ENCODE assay signal across 10 mouse cellular contexts in genomic region chr7:112416058-112416526, GRCm38 (mm10). TPM values are rescaled to one million over a fixed set of nuclear protein-coding genes. Genes with fewer than 3 reads are reported as not detected.
A peak's percentile ranks its signal among the peaks of the same experiment; 100 is the strongest.
DNase-seq lines count a peak whose midpoint lies in the region; ATAC-seq and TF ChIP-seq lines count a peak whose summit lies in the region.
"Had no signal": no experiment of that assay in that cellular context is flagged by ENCODE, and none has a peak within 500 bp of the region (broad histone marks: within the 10 kb centered on the region; RNA-seq: fewer than 3 reads in every experiment).

No protein-coding gene starts in this region.

- no peak overlapping the region for H3K9ac ChIP-seq in kidney, embryonic 16.5 days (replicated peaks; ENCODE audit: low read length)
- peak overlapping the region; percentile 29; the same call in 1 of the 2 replicates for H3K9ac ChIP-seq in hindbrain, embryonic 16.5 days (ENCODE audit: low read depth, low read length)
- no peak overlapping the region for H3K9ac ChIP-seq in neural tube, embryonic 12.5 days

- no peak overlapping the region for H3K4me3 ChIP-seq in kidney, embryonic 16.5 days (ENCODE audit: low read length)
- H3K4me3 ChIP-seq in kidney, adult 2 months (ENCODE audit: insufficient read depth, low read depth, low read length): no peak overlapping the region
- H3K4me3 ChIP-seq in hindbrain, embryonic 16.5 days (ENCODE audit: low read length): no peak overlapping the region
- H3K4me3 ChIP-seq in neural tube, embryonic 12.5 days: no peak overlapping the region

- H3K9me3 ChIP-seq in kidney, embryonic 16.5 days (ENCODE audit: low read length): no peaks in the 10 kb centered on the region
- no peaks in the 10 kb centered on the region for H3K9me3 ChIP-seq in hindbrain, embryonic 16.5 days (ENCODE audit: control insufficient read depth, low read length)
- no peaks in the 10 kb centered on the region for H3K9me3 ChIP-seq in neural tube, embryonic 12.5 days

- H3K4me2 ChIP-seq in kidney, embryonic 16.5 days (replicated peaks; ENCODE audit: low read depth, low read length): peak overlapping the region; percentile 34
- H3K4me2 ChIP-seq in hindbrain, embryonic 16.5 days (ENCODE audit: low read length): peak overlapping the region; percentile 44
- H3K4me2 ChIP-seq in neural tube, embryonic 12.5 days (replicated peaks): peak overlapping the region; percentile 47

- no peak for ATAC-seq in kidney, embryonic 16.5 days (ENCODE audit: low FRiP score, low TSS enrichment)
- peak; percentile 44; the same call in 1 of the 2 replicates for ATAC-seq in hindbrain, embryonic 16.5 days
- no peak for ATAC-seq in neural tube, embryonic 12.5 days (ENCODE audit: low FRiP score, low read depth)

- H3K27ac ChIP-seq in kidney, embryonic 16.5 days (ENCODE audit: low read length): peak overlapping the region; percentile 74; the same call in 1 of the 2 replicates
- no peak overlapping the region for H3K27ac ChIP-seq in kidney, adult 2 months (ENCODE audit: insufficient read depth, low read depth, low read length)
- H3K27ac ChIP-seq in hindbrain, embryonic 16.5 days (ENCODE audit: low read depth, low read length): peak overlapping the region; percentile 8; the same call in 1 of the 2 replicates
- no peak overlapping the region for H3K27ac ChIP-seq in neural tube, embryonic 12.5 days

- peaks cover 44% of the 10 kb centered on the region for H3K4me1 ChIP-seq in kidney, embryonic 16.5 days (ENCODE audit: insufficient read depth, low read length)
- H3K4me1 ChIP-seq in kidney, adult 2 months (ENCODE audit: control insufficient read depth, insufficient read depth, low read length): peaks cover 9% of the 10 kb centered on the region; the same call in 1 of the 2 replicates
- peaks cover 16% of the 10 kb centered on the region for H3K4me1 ChIP-seq in hindbrain, embryonic 16.5 days (ENCODE audit: control insufficient read depth, insufficient read depth, low read depth, low read length)
- H3K4me1 ChIP-seq in neural tube, embryonic 12.5 days: peaks cover 15% of the 10 kb centered on the region

- no peak for DNase-seq in kidney, adult 2 months
- peak; percentile 33 for DNase-seq in embryo, embryonic 11 days
- DNase-seq in adrenal gland, postnatal 25 days: no peak
- no peak for DNase-seq in adrenal gland, postnatal 14 days
- no peak for DNase-seq in urinary bladder, adult 18-20 months (ENCODE audit: low spot score in 2 of 2)
- DNase-seq: cerebellum, adult 9-10 months; heart, postnatal 4 days had no signal

- H3K36me3 ChIP-seq in kidney, embryonic 16.5 days (ENCODE audit: insufficient read depth, low read length): no peaks in the 10 kb centered on the region
- no peaks in the 10 kb centered on the region for H3K36me3 ChIP-seq in kidney, adult 2 months (ENCODE audit: control insufficient read depth, insufficient read depth, low read length)
- H3K36me3 ChIP-seq in hindbrain, embryonic 16.5 days (ENCODE audit: control insufficient read depth, insufficient read depth, low read length): no peaks in the 10 kb centered on the region
- H3K36me3 ChIP-seq in neural tube, embryonic 12.5 days: no peaks in the 10 kb centered on the region

- H3K27me3 ChIP-seq in kidney, embryonic 16.5 days (ENCODE audit: insufficient read depth, low read length): no peaks in the 10 kb centered on the region
- no peaks in the 10 kb centered on the region for H3K27me3 ChIP-seq in kidney, adult 2 months (replicated peaks; ENCODE audit: control insufficient read depth, insufficient read depth, low read length)
- no peaks in the 10 kb centered on the region for H3K27me3 ChIP-seq in hindbrain, embryonic 16.5 days (replicated peaks; ENCODE audit: control insufficient read depth, insufficient read depth, low read length)
- H3K27me3 ChIP-seq in neural tube, embryonic 12.5 days (replicated peaks): 0 out of 2 replicates have a peak, but pooled peaks cover 4% of the 10 kb centered on the region

- no peak for TF ChIP-seq POLR2A in kidney, adult 2 months (IDR thresholded peaks at IDR 0.05; ENCODE audit: low read depth, low read length)

- 9% methylated on average over 14 of the region's 14 CpGs for WGBS in kidney, embryonic 16.5 days
- WGBS in kidney, adult 2 months: 44% methylated on average over 14 of the region's 14 CpGs
- 18% methylated on average over 14 of the region's 14 CpGs for WGBS in hindbrain, embryonic 16.5 days
- 14% methylated on average over 14 of the region's 14 CpGs for WGBS in neural tube, embryonic 12.5 days

- TF ChIP-seq CTCF in kidney, adult 2 months (conservative IDR thresholded peaks at IDR 0.05; ENCODE audit: insufficient read depth, insufficient read length, low read depth, low read length): no peak

RNA-seq across cellular contexts. Expression of gene Parva, which starts 11.2 kb away (rescaled TPM):
- 120 and 126 TPM in 2 replicates for polyA plus RNA-seq in kidney, embryonic 16.5 days (2015; fragmentation: Nextera tagmentation; extraction: Ambion mirVana)
- 78.3 and 82.5 TPM in 2 replicates for polyA plus RNA-seq in kidney, adult 2 months (2012; rRNA removed)
- polyA plus RNA-seq in hindbrain, embryonic 16.5 days (2015; fragmentation: Nextera tagmentation; extraction: Ambion mirVana): 28.5 and 34.3 TPM in 2 replicates
- 42.3 and 50.7 TPM in 2 replicates for polyA plus RNA-seq in neural tube, embryonic 12.5 days (2016; fragmentation: Nextera tagmentation; extraction: Ambion mirVana)
- 89.8 and 98.3 TPM in 2 replicates for total RNA-seq in adrenal gland, postnatal 25 days (2021)
- 84.2 and 94.8 TPM in 2 replicates for total RNA-seq in adrenal gland, postnatal 14 days (2021)

Comparison
In these comparisons a context has a peak if more than half of its experiments do, and no peak if none do; other contexts are left out.
1. H3K27ac ChIP-seq: peak in kidney, embryonic 16.5 days (single experiment) and hindbrain, embryonic 16.5 days (single experiment); none in kidney, adult 2 months (single experiment) and neural tube, embryonic 12.5 days (single experiment).
2. Peak in every context shown above with its lines, with median percentiles within 50 percentile points of each other: H3K4me2 ChIP-seq.